Mouse (Mus musculus): ENCODE results near the gene Elmo1. TPM values are rescaled to one million over a fixed set of nuclear protein-coding genes. Genes with fewer than 3 reads are reported as not detected.

Gene Elmo1
- total RNA-seq, 2 experiments from 2014 or later = 61.7 to 75.4 TPM

- intact Hi-C loops (cut with DNase I) = no loop called here
- no peak for DNase-seq (ENCODE audit: low spot score in 2 of 2)
Observed at GRCm38 (mm10) chr13:20116868-20117510, 26.6 kb downstream of the Elmo1 start.

- intact Hi-C loops (cut with DNase I) = no loop called here
- no peak for DNase-seq (ENCODE audit: low spot score in 2 of 2)
Observed at GRCm38 (mm10) chr13:20117691-20118090, 27.3 kb downstream of the Elmo1 start.

GRCm38 (mm10) chr13:20118909-20119308, 28.5 kb downstream of the Elmo1 start:
- no peak for DNase-seq (ENCODE audit: low spot score in 2 of 2)
- intact Hi-C loops (cut with DNase I) = no loop called here

- intact Hi-C loops (cut with DNase I) = no loop called here
- no peak for DNase-seq (ENCODE audit: low spot score in 2 of 2)
Observed at GRCm38 (mm10) chr13:20120723-20121122, 30.3 kb downstream of the Elmo1 start.

GRCm38 (mm10) chr13:20121385-20122043, 31.1 kb downstream of the Elmo1 start:
- intact Hi-C loops (cut with DNase I) = no loop called here
- no peak for DNase-seq (ENCODE audit: low spot score in 2 of 2)

GRCm38 (mm10) chr13:20123975-20124374, 33.6 kb downstream of the Elmo1 start:
- intact Hi-C loops (cut with DNase I) = no loop called here
- no peak for DNase-seq (ENCODE audit: low spot score in 2 of 2)

- intact Hi-C loops (cut with DNase I) = no loop called here
- DNase-seq (ENCODE audit: low spot score in 2 of 2) = no peak
Observed at GRCm38 (mm10) chr13:20124965-20125364, 34.6 kb downstream of the Elmo1 start.

GRCm38 (mm10) chr13:20125845-20126244, 35.4 kb downstream of the Elmo1 start:
- intact Hi-C loops (cut with DNase I) = no loop called here
- DNase-seq (ENCODE audit: low spot score in 2 of 2) = no peak

- no peak for DNase-seq (ENCODE audit: low spot score in 2 of 2)
- intact Hi-C loops (cut with DNase I) = no loop called here
Observed at GRCm38 (mm10) chr13:20127553-20127952, 37.2 kb downstream of the Elmo1 start.

- intact Hi-C loops (cut with DNase I) = no loop called here
- DNase-seq (ENCODE audit: low spot score in 2 of 2) = no peak
Observed at GRCm38 (mm10) chr13:20128097-20128496, 37.7 kb downstream of the Elmo1 start.

- intact Hi-C loops (cut with DNase I) = no loop called here
- DNase-seq (ENCODE audit: low spot score in 2 of 2) = no peak
Observed at GRCm38 (mm10) chr13:20130731-20131130, 40.3 kb downstream of the Elmo1 start.

GRCm38 (mm10) chr13:20131322-20131997, 41.1 kb downstream of the Elmo1 start:
- no peak for DNase-seq (ENCODE audit: low spot score in 2 of 2)
- intact Hi-C loops (cut with DNase I) = no loop called here

- intact Hi-C loops (cut with DNase I) = no loop called here
- DNase-seq (ENCODE audit: low spot score in 2 of 2) = no peak
Observed at GRCm38 (mm10) chr13:20131998-20132371, 41.6 kb downstream of the Elmo1 start.

- no peak for DNase-seq (ENCODE audit: low spot score in 2 of 2)
- intact Hi-C loops (cut with DNase I) = no loop called here
Observed at GRCm38 (mm10) chr13:20133602-20134394, 43.4 kb downstream of the Elmo1 start.

GRCm38 (mm10) chr13:20134395-20135225, 44.2 kb downstream of the Elmo1 start:
- DNase-seq (ENCODE audit: low spot score in 2 of 2) = no peak
- intact Hi-C loops (cut with DNase I) = no loop called here

GRCm38 (mm10) chr13:20136753-20137152, 46.4 kb downstream of the Elmo1 start:
- no peak for DNase-seq (ENCODE audit: low spot score in 2 of 2)
- intact Hi-C loops (cut with DNase I) = no loop called here

GRCm38 (mm10) chr13:20138466-20138865, 48.1 kb downstream of the Elmo1 start:
- intact Hi-C loops (cut with DNase I) = no loop called here
- no peak for DNase-seq (ENCODE audit: low spot score in 2 of 2)

- DNase-seq (ENCODE audit: low spot score in 2 of 2) = no peak
Observed at GRCm38 (mm10) chr13:20139060-20139459, 48.7 kb downstream of the Elmo1 start.

More at GRCm38 (mm10) chr13:20139060-20139459, 48.7 kb downstream of the Elmo1 start:
- intact Hi-C loops (cut with DNase I) = no loop called here
